Mouse (Mus musculus): ENCODE measurements around the gene Ppargc1a.

DNA sequence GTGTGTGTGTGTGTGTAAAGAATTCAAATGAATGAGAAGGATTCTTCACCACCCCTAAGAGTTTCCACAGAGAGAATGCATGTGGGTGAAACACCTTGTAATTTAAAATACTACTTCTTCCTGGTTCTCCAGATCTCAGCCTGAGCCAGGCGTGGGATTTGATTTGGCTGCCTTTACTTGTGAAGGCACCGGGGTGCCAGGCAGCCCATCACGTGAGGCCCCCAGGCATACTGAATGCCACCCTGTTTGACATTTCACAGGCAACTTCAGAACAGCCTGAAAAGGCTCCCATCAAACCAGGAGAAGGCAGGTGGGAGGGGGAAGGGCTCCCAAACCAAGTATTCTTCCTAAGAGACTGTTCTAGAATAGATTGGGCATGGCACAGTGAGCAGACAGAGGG lies 16.1 kb upstream of the Ppargc1a start:
- TF ChIP-seq CTCF (IDR thresholded peaks at IDR 0.05; ENCODE audit: borderline replicate concordance, control insufficient read depth, extremely low read depth, insufficient read depth, low read length, poor library complexity) (no peak), POLR2A (IDR thresholded peaks at IDR 0.05; ENCODE audit: control insufficient read depth, extremely low read depth, insufficient read depth, low read length, poor library complexity) (no peak)

All from thymus, adult 2 months (tissue).